Mouse (Mus musculus): ENCODE data around the gene Gng13. TPM values are rescaled to one million over a fixed set of nuclear protein-coding genes. Genes with fewer than 3 reads are reported as not detected.
"Not testable (repeated sequence)": the region's sequence is repeated elsewhere in the genome, so short reads cannot be mapped to it uniquely, and the experiment has no call there.

Gene Gng13
- total and polyA plus RNA-seq, 2 experiments from 2014 or later = 10.9 to 23.7 TPM

GRCm38 (mm10) chr17:25727265-25728008 lies 10.5 kb downstream of the Gng13 start, which contains the start of the genes Chtf18 and Rpusd1:
TSS of gene Chtf18 (minus strand) at chr17:25727419.
TSS of gene Rpusd1 (plus strand) at chr17:25727670.
- Histone ChIP-seq H3K4me1 (ENCODE audit: insufficient read depth, low read length) (peaks cover 16% of the 10 kb centered on the region), H3K9ac (replicated peaks; ENCODE audit: low read length) (peak within 1 kb of the TSS; percentile 80), H3K9me3 (ENCODE audit: low read length) (no peaks in the 10 kb centered on the region), H3K27ac (peak within 1 kb of the TSS; percentile 75), H3K4me2 (ENCODE audit: low read depth, low read length) (peak within 1 kb of the TSS; percentile 94), H3K27me3 (ENCODE audit: insufficient read depth, low read length) (no peaks in the 10 kb centered on the region), H3K36me3 (ENCODE audit: insufficient read depth, low read length) (0 out of 2 replicates have a peak, but pooled peaks cover 10% of the 10 kb centered on the region), H3K4me3 (ENCODE audit: low read length) (peak within 1 kb of the TSS; percentile 61)
- DNase-seq (ENCODE audit: low spot score) = peak; percentile 100
- under 1% methylated on average over 37 of the region's 37 CpGs for WGBS
- no peak for TF ChIP-seq CTCF (IDR thresholded peaks at IDR 0.05; ENCODE audit: low read depth)
- peak; percentile 99 for ATAC-seq

- peak overlapping the region; percentile 80 for H3K9ac ChIP-seq (replicated peaks; ENCODE audit: low read length)
- H3K27ac ChIP-seq = peak overlapping the region; percentile 75
- H3K9me3 ChIP-seq (ENCODE audit: low read length) = no peaks in the 10 kb centered on the region
- ATAC-seq (no peak), DNase-seq (ENCODE audit: low spot score) (no peak)
- H3K4me2 ChIP-seq (ENCODE audit: low read depth, low read length) = peak overlapping the region; percentile 94
- no peak for TF ChIP-seq CTCF (IDR thresholded peaks at IDR 0.05; ENCODE audit: low read depth)
- 0 out of 2 replicates have a peak, but pooled peaks cover 10% of the 10 kb centered on the region for H3K36me3 ChIP-seq (ENCODE audit: insufficient read depth, low read length)
- H3K4me1 ChIP-seq (ENCODE audit: insufficient read depth, low read length) = peaks cover 16% of the 10 kb centered on the region
- peak overlapping the region; percentile 61 for H3K4me3 ChIP-seq (ENCODE audit: low read length)
- no peaks in the 10 kb centered on the region for H3K27me3 ChIP-seq (ENCODE audit: insufficient read depth, low read length)
- WGBS = 27% methylated on average over 4 of the region's 4 CpGs
These were observed 11.0 kb downstream of the Gng13 start for GRCm38 (mm10) chr17:25728009-25728270.

GRCm38 (mm10) chr17:25732082-25732481 lies 15.1 kb downstream of the Gng13 start:
- ATAC-seq = no peak

GRCm38 (mm10) chr17:25735246-25735645 lies 18.3 kb downstream of the Gng13 start:
- no peak for TF ChIP-seq CTCF (IDR thresholded peaks at IDR 0.05; ENCODE audit: low read depth)
- no peaks in the 10 kb centered on the region for H3K27me3 ChIP-seq (ENCODE audit: insufficient read depth, low read length)
- WGBS = 82% methylated on average over 5 of the region's 5 CpGs

More at GRCm38 (mm10) chr17:25732082-25732481, 15.1 kb downstream of the Gng13 start:
- no peak overlapping the region for H3K4me2 ChIP-seq (ENCODE audit: low read depth, low read length)
- no peaks in the 10 kb centered on the region for H3K27me3 ChIP-seq (ENCODE audit: insufficient read depth, low read length)
- no peaks in the 10 kb centered on the region for H3K9me3 ChIP-seq (ENCODE audit: low read length)
- H3K9ac ChIP-seq (replicated peaks; ENCODE audit: low read length) = no peak overlapping the region
- no peak overlapping the region for H3K27ac ChIP-seq
- DNase-seq (ENCODE audit: low spot score) = peak; percentile 89
- peaks cover 12% of the 10 kb centered on the region for H3K4me1 ChIP-seq (ENCODE audit: insufficient read depth, low read length)
- 18% methylated on average over 2 of the region's 2 CpGs for WGBS
- H3K4me3 ChIP-seq (ENCODE audit: low read length) = no peak overlapping the region
- H3K36me3 ChIP-seq (ENCODE audit: insufficient read depth, low read length) = 0 out of 2 replicates have a peak, but pooled peaks cover 10% of the 10 kb centered on the region
- TF ChIP-seq CTCF (IDR thresholded peaks at IDR 0.05; ENCODE audit: low read depth) = peak; percentile 98

GRCm38 (mm10) chr17:25735745-25736144 lies 18.8 kb downstream of the Gng13 start, which contains the start of gene Mslnl:
TSS of gene Mslnl (plus strand) at chr17:25736042.
- H3K4me3 ChIP-seq (ENCODE audit: low read length) = no peak within 1 kb of the TSS
- H3K4me1 ChIP-seq (ENCODE audit: insufficient read depth, low read length) = 0 out of 2 replicates have a peak, but pooled peaks cover 4% of the 10 kb centered on the region
- H3K9me3 ChIP-seq (ENCODE audit: low read length) = no peaks in the 10 kb centered on the region
- 0 out of 2 replicates have a peak, but pooled peaks cover 5% of the 10 kb centered on the region for H3K36me3 ChIP-seq (ENCODE audit: insufficient read depth, low read length)
- ATAC-seq (no peak), DNase-seq (ENCODE audit: low spot score) (no peak)
- H3K9ac ChIP-seq (replicated peaks; ENCODE audit: low read length) = no peak within 1 kb of the TSS
- H3K27me3 ChIP-seq (ENCODE audit: insufficient read depth, low read length) = no peaks in the 10 kb centered on the region
- H3K4me2 ChIP-seq (ENCODE audit: low read depth, low read length) = no peak within 1 kb of the TSS
- H3K27ac ChIP-seq = no peak within 1 kb of the TSS
- WGBS = 71% methylated on average over 3 of the region's 3 CpGs
- TF ChIP-seq CTCF (IDR thresholded peaks at IDR 0.05; ENCODE audit: low read depth) = no peak

More at GRCm38 (mm10) chr17:25735246-25735645, 18.3 kb downstream of the Gng13 start:
- Histone ChIP-seq H3K4me3 (ENCODE audit: low read length) (no peak overlapping the region), H3K9me3 (ENCODE audit: low read length) (no peaks in the 10 kb centered on the region), H3K4me2 (ENCODE audit: low read depth, low read length) (no peak overlapping the region), H3K9ac (replicated peaks; ENCODE audit: low read length) (no peak overlapping the region), H3K36me3 (ENCODE audit: insufficient read depth, low read length) (0 out of 2 replicates have a peak, but pooled peaks cover 10% of the 10 kb centered on the region), H3K27ac (no peak overlapping the region), H3K4me1 (ENCODE audit: insufficient read depth, low read length) (0 out of 2 replicates have a peak, but pooled peaks cover 4% of the 10 kb centered on the region)
- DNase-seq (ENCODE audit: low spot score) (no peak), ATAC-seq (no peak)

GRCm38 (mm10) chr17:25738861-25739260 lies 21.9 kb downstream of the Gng13 start:
- TF ChIP-seq CTCF (IDR thresholded peaks at IDR 0.05; ENCODE audit: low read depth) = no peak
- Histone ChIP-seq H3K4me2 (ENCODE audit: low read depth, low read length) (no peak overlapping the region), H3K27me3 (ENCODE audit: insufficient read depth, low read length) (no peaks in the 10 kb centered on the region), H3K27ac (no peak overlapping the region), H3K36me3 (ENCODE audit: insufficient read depth, low read length) (no peaks in the 10 kb centered on the region), H3K9me3 (ENCODE audit: low read length) (no peaks in the 10 kb centered on the region), H3K4me3 (ENCODE audit: low read length) (no peak overlapping the region), H3K4me1 (ENCODE audit: insufficient read depth, low read length) (no peaks in the 10 kb centered on the region), H3K9ac (replicated peaks; ENCODE audit: low read length) (no peak overlapping the region)
- DNase-seq (ENCODE audit: low spot score) (no peak), ATAC-seq (no peak)
- WGBS = 81% methylated on average over 7 of the region's 7 CpGs

GRCm38 (mm10) chr17:25741471-25741870 lies 24.5 kb downstream of the Gng13 start:
- not testable (repeated sequence) for DNase-seq (ENCODE audit: low spot score); ATAC-seq; H3K9ac ChIP-seq (replicated peaks; ENCODE audit: low read length); H3K36me3 ChIP-seq (ENCODE audit: insufficient read depth, low read length); H3K4me2 ChIP-seq (ENCODE audit: low read depth, low read length); H3K9me3 ChIP-seq (ENCODE audit: low read length); H3K27ac ChIP-seq; H3K27me3 ChIP-seq (ENCODE audit: insufficient read depth, low read length); H3K4me1 ChIP-seq (ENCODE audit: insufficient read depth, low read length); H3K4me3 ChIP-seq (ENCODE audit: low read length)
- 69% methylated on average over 12 of the region's 12 CpGs for WGBS
